Mouse (Mus musculus) thymus, adult 2 months (tissue): ENCODE measurements around the gene Bud13. TPM values are rescaled to one million over a fixed set of nuclear protein-coding genes. Genes with fewer than 3 reads are reported as not detected.

Experiments
- DNase-seq: peaks from one replicate; pipeline ENCODE4 v3.0.0; 2021
- H3K27ac ChIP-seq: fragments of 200-500 bp; 2 replicates; pipeline ENCODE4 v1.5.1; 2012; ENCODE audit warnings: low read length, control low read depth; ENCODE audit not compliant: control insufficient read depth, insufficient read depth
- H3K27me3 ChIP-seq: fragments of 200-500 bp; 2 replicates; pipeline ENCODE4 v1.6.1; 2012; ENCODE audit warnings: mild to moderate bottlenecking, low read length, moderate library complexity, mixed read lengths; ENCODE audit not compliant: control insufficient read depth, insufficient read depth
- H3K36me3 ChIP-seq: fragments of 200-500 bp; 2 replicates; pipeline ENCODE4 v1.6.1; 2012; ENCODE audit warnings: mild to moderate bottlenecking, low read length, moderate library complexity; ENCODE audit not compliant: control insufficient read depth, insufficient read depth
- H3K4me1 ChIP-seq: fragments of 200-500 bp; replicated peaks from 2 replicates; pipeline ENCODE4 v1.6.1; 2012; ENCODE audit warnings: low read length; ENCODE audit not compliant: control insufficient read depth, insufficient read depth
- H3K4me3 ChIP-seq: fragments of 200-500 bp; 2 replicates; pipeline ENCODE4 v1.5.1; 2012; ENCODE audit warnings: mild to moderate bottlenecking, low read length, control low read depth, moderate library complexity; ENCODE audit not compliant: control insufficient read depth, insufficient read depth
- CTCF ChIP-seq: fragments of 200-500 bp; IDR thresholded peaks from 2 replicates; pipeline ENCODE4 v1.5.1; 2012; ENCODE audit warnings: mild to moderate bottlenecking, control low read depth, low read length, moderate library complexity, borderline replicate concordance; ENCODE audit not compliant: control insufficient read depth, poor library complexity, insufficient read depth; ENCODE audit errors: extremely low read depth
- POLR2A ChIP-seq: fragments of 200-500 bp; IDR thresholded peaks from 2 replicates; pipeline ENCODE4 v1.6.1; 2012; ENCODE audit warnings: mild to moderate bottlenecking, low read length, control low read depth, moderate library complexity; ENCODE audit not compliant: control insufficient read depth, poor library complexity, insufficient read depth; ENCODE audit errors: extremely low read depth
- WGBS: fragments of 180-500 bp; shearing (Covaris S2); methylation state at CpG from one replicate; pipeline ENCODE4 v1.1.7; 2018; 5-methylcytosine and 5-hydroxymethylcytosine counted together
- polyA plus RNA-seq: library from polyadenylated mRNA; depleted of rRNA; stranded (reverse); fragments of >200 nt; gene quantifications from 2 replicates; pipeline ENCODE4 v1.2.3, GENCODE M21; 2012

Bud13 gene
- polyA plus RNA-seq, 1 experiment = 19.9 TPM

DNA sequence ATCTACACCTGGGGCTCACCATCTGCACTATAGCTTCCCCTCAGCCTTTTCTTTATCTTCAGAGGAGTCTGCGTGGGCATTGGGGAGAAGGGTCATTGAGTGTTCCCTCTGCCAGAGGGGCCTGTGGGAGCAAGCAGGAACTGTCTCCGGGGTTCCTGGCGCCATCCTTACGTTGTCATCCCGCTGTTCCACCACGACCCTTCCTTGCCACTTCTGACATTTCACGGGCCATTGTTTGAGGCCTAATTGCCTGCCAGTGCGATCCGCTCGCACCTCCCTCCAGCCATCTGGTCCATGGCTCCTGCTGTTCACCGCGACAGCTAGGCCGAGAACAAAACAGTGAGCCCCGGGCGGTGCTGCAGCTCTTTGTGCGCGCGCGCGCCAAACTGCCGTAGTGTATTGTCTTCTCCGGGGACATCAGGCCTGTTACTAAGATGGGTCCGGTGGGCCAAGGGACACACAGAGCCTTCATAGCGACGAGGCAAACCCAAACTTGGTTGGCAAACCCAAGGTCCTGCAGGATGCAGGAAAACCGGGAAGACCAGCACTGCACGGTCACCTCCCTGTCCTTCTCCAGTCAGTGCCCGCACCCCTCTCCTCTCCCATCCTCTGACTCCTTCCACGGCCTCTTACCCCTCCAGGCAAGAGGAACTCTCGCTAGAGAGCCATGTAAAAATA, 45.9 kb downstream of the Bud13 start:
- 23% methylated on average over 30 of the region's 30 CpGs for WGBS
- no peaks in the 10 kb centered on the region for H3K4me1 ChIP-seq
- H3K27ac ChIP-seq = no peak overlapping the region; the same call in 1 of the 2 replicates
- no peak for DNase-seq
- no peak overlapping the region for H3K4me3 ChIP-seq
- H3K27me3 ChIP-seq = no peaks in the 10 kb centered on the region; the same call in 1 of the 2 replicates
- no peak for TF ChIP-seq CTCF
- TF ChIP-seq POLR2A = no peak
- no peaks in the 10 kb centered on the region for H3K36me3 ChIP-seq

DNA sequence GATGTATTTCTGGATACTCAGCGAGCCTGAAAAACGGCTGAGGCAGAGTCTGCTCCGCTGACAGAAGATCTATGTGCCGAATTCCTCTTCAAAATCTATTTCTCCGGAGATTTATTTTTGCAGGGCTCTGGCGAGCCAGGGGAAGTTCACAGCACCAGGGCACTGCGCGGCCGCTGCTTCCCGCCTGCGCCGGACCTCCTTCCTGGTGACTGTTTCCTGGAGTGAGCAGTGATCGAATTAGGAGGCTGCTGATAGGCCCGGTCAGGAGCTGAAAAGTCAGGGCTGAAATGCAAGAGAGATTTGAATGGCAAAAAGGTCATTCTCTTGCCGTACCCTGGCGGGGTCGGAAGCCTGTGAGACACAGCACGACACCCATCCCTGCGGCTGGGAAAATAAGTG, 46.4 kb downstream of the Bud13 start:
- Histone ChIP-seq H3K36me3 (no peaks in the 10 kb centered on the region), H3K4me1 (no peaks in the 10 kb centered on the region), H3K4me3 (no peak overlapping the region), H3K27me3 (no peaks in the 10 kb centered on the region; the same call in 1 of the 2 replicates), H3K27ac (no peak overlapping the region; the same call in 1 of the 2 replicates)
- no peak for DNase-seq
- TF ChIP-seq CTCF (no peak), POLR2A (no peak)
- 10% methylated on average over 19 of the region's 19 CpGs for WGBS

- H3K36me3 ChIP-seq = no peaks in the 10 kb centered on the region
- H3K27ac ChIP-seq = no peak overlapping the region
- H3K4me3 ChIP-seq = no peak overlapping the region
- 45% methylated on average over 24 of the region's 24 CpGs for WGBS
- TF ChIP-seq CTCF (no peak), POLR2A (no peak)
- H3K27me3 ChIP-seq = no peaks in the 10 kb centered on the region; the same call in 1 of the 2 replicates
- no peak for DNase-seq
- no peaks in the 10 kb centered on the region for H3K4me1 ChIP-seq
These were observed 47.2 kb downstream of the Bud13 start for GRCm38 (mm10) chr9:46329801-46330585.

DNA sequence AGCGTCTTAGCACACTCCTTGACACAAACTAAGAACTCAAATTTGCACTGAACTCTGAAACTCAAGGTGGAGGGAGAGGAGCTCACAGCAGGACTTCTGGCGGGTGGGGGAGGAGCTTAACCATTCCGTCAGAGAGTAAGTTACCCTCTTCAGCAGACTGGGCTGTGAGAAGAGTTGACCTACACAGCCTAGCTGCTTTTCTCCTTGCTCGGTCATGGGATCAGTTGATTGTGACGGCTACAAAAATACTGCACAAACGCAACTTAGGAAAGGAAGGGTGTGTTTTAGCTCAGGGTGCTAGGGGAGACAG, 47.7 kb downstream of the Bud13 start:
- Histone ChIP-seq H3K27ac (no peak overlapping the region), H3K4me3 (no peak overlapping the region), H3K27me3 (no peaks in the 10 kb centered on the region; the same call in 1 of the 2 replicates), H3K4me1 (no peaks in the 10 kb centered on the region), H3K36me3 (no peaks in the 10 kb centered on the region)
- DNase-seq = no peak
- WGBS = 66% methylated on average over 6 of the region's 6 CpGs
- TF ChIP-seq CTCF = no peak
- TF ChIP-seq POLR2A = no peak

- WGBS = 88% methylated on average over 1 of the region's 1 CpGs
- no peak for TF ChIP-seq POLR2A
- no peak for TF ChIP-seq CTCF
- no peak overlapping the region for H3K4me3 ChIP-seq
- H3K4me1 ChIP-seq = no peaks in the 10 kb centered on the region
- no peaks in the 10 kb centered on the region; the same call in 1 of the 2 replicates for H3K27me3 ChIP-seq
- H3K27ac ChIP-seq = no peak overlapping the region
- DNase-seq = no peak
- H3K36me3 ChIP-seq = no peaks in the 10 kb centered on the region
These were observed 48.5 kb downstream of the Bud13 start for GRCm38 (mm10) chr9:46331301-46331700.

GRCm38 (mm10) chr9:46334471-46335025, 51.7 kb downstream of the Bud13 start:
- Histone ChIP-seq H3K27ac (no peak overlapping the region), H3K36me3 (no peaks in the 10 kb centered on the region), H3K27me3 (no peaks in the 10 kb centered on the region; the same call in 1 of the 2 replicates), H3K4me3 (no peak overlapping the region), H3K4me1 (no peaks in the 10 kb centered on the region)
- no peak for DNase-seq
- 57% methylated on average over 26 of the region's 26 CpGs for WGBS
- TF ChIP-seq CTCF = no peak
- TF ChIP-seq POLR2A = no peak
